Mouse (Mus musculus) heart, postnatal 0 days (tissue): ENCODE measurements around the gene Drosha.

Source experiments
- CTCF ChIP-seq: IDR thresholded peaks from 2 replicates; pipeline ENCODE4 v1.5.1; 2016; ENCODE audit warnings: antibody characterized with exemption, control low read depth, low read depth
- EP300 ChIP-seq: IDR thresholded peaks from 2 replicates; pipeline ENCODE4 v1.6.1; 2016; ENCODE audit warnings: antibody characterized with exemption, low read depth

DNA sequence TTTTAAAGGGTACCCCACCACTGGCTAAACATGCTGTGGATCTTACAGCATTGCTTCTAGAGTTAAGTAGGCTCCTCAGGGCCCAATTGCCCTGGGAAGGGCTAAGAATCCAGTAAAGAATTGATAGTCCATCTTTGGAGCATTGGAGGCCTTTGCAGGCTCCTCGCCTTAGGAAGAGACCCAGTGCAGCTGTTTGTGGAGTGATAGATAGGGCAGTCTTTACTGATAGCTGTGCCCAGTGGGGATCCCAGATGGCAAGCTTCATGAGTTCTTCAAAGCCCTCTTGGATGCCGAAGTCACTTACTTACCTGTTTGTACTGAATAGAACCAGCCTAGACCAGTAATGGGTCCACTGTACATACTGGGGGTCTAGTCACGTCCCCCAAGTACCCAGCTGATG, 34.0 kb downstream of the Drosha start:
- no peak for TF ChIP-seq CTCF
- TF ChIP-seq EP300, result no peak
